Mouse (Mus musculus): ENCODE measurements around the gene Derl3.

- TF ChIP-seq CTCF (IDR thresholded peaks at IDR 0.05; ENCODE audit: low read depth, low read length) (no peak), POLR2A (IDR thresholded peaks at IDR 0.05; ENCODE audit: borderline replicate concordance, low read depth, low read length) (no peak)
Measured at GRCm38 (mm10) chr10:75910698-75911097, 17.5 kb downstream of the Derl3 start.
